Comparison of ENCODE assay signal across 9 mouse cellular contexts in genomic region chr6:49821961-49822870, GRCm38 (mm10). TPM values are rescaled to one million over a fixed set of nuclear protein-coding genes. Genes with fewer than 3 reads are reported as not detected.
DNase-seq lines count a peak whose midpoint lies in the region; ATAC-seq lines count a peak whose summit lies in the region.
"Had no signal": no experiment of that assay in that cellular context is flagged by ENCODE, and none has a peak within 500 bp of the region (broad histone marks: within the 10 kb centered on the region; RNA-seq: fewer than 3 reads in every experiment).

TSS of gene Npy (plus strand) at chr6:49822710.

- intact Hi-C loops in left cerebral cortex, postnatal 25 days (cut with DNase I), result loop anchor here (5.0 kb wide), 1 partner anchor 95 kb away; no protein-coding TSS in a partner anchor

- H3K9me3 ChIP-seq in forebrain, embryonic 15.5 days, result no peaks in the 10 kb centered on the region
- no peaks in the 10 kb centered on the region for H3K9me3 ChIP-seq in intestine, embryonic 14.5 days (ENCODE audit: control insufficient read depth, low read length)
- H3K9me3 ChIP-seq in midbrain, embryonic 10.5 days (replicated peaks), result no peaks in the 10 kb centered on the region
- H3K9me3 ChIP-seq: G1E had no signal

- ATAC-seq in forebrain, embryonic 15.5 days (replicated peaks), result peak; percentile 77
- 0 out of 2 replicates have a peak, but pooled peaks have one; percentile 23 for ATAC-seq in intestine, embryonic 14.5 days (replicated peaks; ENCODE audit: low FRiP score, low TSS enrichment, low read depth)

- no peak within 1 kb of the TSS for H3K27ac ChIP-seq in forebrain, embryonic 15.5 days (replicated peaks)
- H3K27ac ChIP-seq in intestine, embryonic 14.5 days (ENCODE audit: low read depth), result no peak within 1 kb of the TSS
- H3K27ac ChIP-seq in midbrain, embryonic 10.5 days (replicated peaks), result no peak within 1 kb of the TSS; the same call in 1 of the 2 replicates

- peak within 1 kb of the TSS; percentile 87 for H3K4me2 ChIP-seq in forebrain, embryonic 15.5 days (replicated peaks)
- H3K4me2 ChIP-seq in intestine, embryonic 14.5 days (ENCODE audit: low read length), result peak within 1 kb of the TSS; percentile 65

- DNase-seq in gastrocnemius, postnatal 10 days, result peak; percentile 14
- no peak for DNase-seq in gastrocnemius, adult 8-10 months (ENCODE audit: low spot score in 2 of 2)
- peak; percentile 59 to 63 for DNase-seq in adrenal gland, postnatal 36 days
- peak; percentile 72 for DNase-seq in intestine, embryonic 14.5 days (ENCODE audit: low spot score)
- DNase-seq in left cerebral cortex, postnatal 25 days (ENCODE audit: low spot score in 2 of 2), result peak; percentile 8 to 28
- peak; percentile 58 for DNase-seq in midbrain, embryonic 10.5 days (ENCODE audit: low spot score)
- peak; percentile 46 for DNase-seq in testis, postnatal 10 days (ENCODE audit: low spot score)

- H3K27me3 ChIP-seq in forebrain, embryonic 15.5 days, result peaks cover 40% of the 10 kb centered on the region
- peaks cover 75% of the 10 kb centered on the region for H3K27me3 ChIP-seq in intestine, embryonic 14.5 days (replicated peaks; ENCODE audit: control insufficient read depth, insufficient read depth, low read length)
- H3K27me3 ChIP-seq in midbrain, embryonic 10.5 days (ENCODE audit: low read depth, poor library complexity, severe bottlenecking), result peaks cover 78% of the 10 kb centered on the region

- H3K9ac ChIP-seq in forebrain, embryonic 15.5 days (replicated peaks), result peak within 1 kb of the TSS; percentile 50
- 0 out of 2 replicates have a peak within 1 kb of the TSS, but pooled peaks have one; percentile 20 for H3K9ac ChIP-seq in intestine, embryonic 14.5 days (ENCODE audit: low read length)

- WGBS in forebrain, embryonic 15.5 days, result under 1% methylated on average over 66 of the region's 66 CpGs
- under 1% methylated on average over 64 of the region's 66 CpGs for WGBS in intestine, embryonic 14.5 days
- WGBS in midbrain, embryonic 10.5 days, result under 1% methylated on average over 66 of the region's 66 CpGs

- peak within 1 kb of the TSS; percentile 46 for H3K4me3 ChIP-seq in forebrain, embryonic 15.5 days
- H3K4me3 ChIP-seq in intestine, embryonic 14.5 days (ENCODE audit: low read depth, low read length), result peak within 1 kb of the TSS; percentile 36
- H3K4me3 ChIP-seq in midbrain, embryonic 10.5 days, result peak within 1 kb of the TSS; percentile 62

- H3K4me1 ChIP-seq in forebrain, embryonic 15.5 days, result peaks cover 14% of the 10 kb centered on the region
- peaks cover 8% of the 10 kb centered on the region; the same call in 1 of the 2 replicates for H3K4me1 ChIP-seq in intestine, embryonic 14.5 days (replicated peaks; ENCODE audit: control insufficient read depth, insufficient read depth, low read length)
- H3K4me1 ChIP-seq in midbrain, embryonic 10.5 days, result peaks cover 24% of the 10 kb centered on the region

- H3K36me3 ChIP-seq in forebrain, embryonic 15.5 days, result no peaks in the 10 kb centered on the region
- H3K36me3 ChIP-seq in intestine, embryonic 14.5 days (ENCODE audit: control insufficient read depth, insufficient read depth, low read length), result no peaks in the 10 kb centered on the region
- no peaks in the 10 kb centered on the region for H3K36me3 ChIP-seq in midbrain, embryonic 10.5 days
- H3K36me3 ChIP-seq: G1E had no signal

RNA-seq across cellular contexts. Expression of gene Npy, which starts in this region (rescaled TPM):
- total RNA-seq in gastrocnemius, postnatal 10 days (2021), result not detected
- under 1 TPM in 1 of 4 experiments, not detected in 3; 0.82 TPM for total RNA-seq in gastrocnemius, adult 8-10 months (2022)
- total RNA-seq in adrenal gland, postnatal 36 days (2021), result 100 to 1,000 TPM; 480 to 795 TPM
- 117 and 127 TPM in 2 replicates for polyA plus RNA-seq in forebrain, embryonic 15.5 days (2015; fragmentation: Nextera tagmentation; extraction: Ambion mirVana)
- 1.5 and 4.9 TPM in 2 replicates for polyA plus RNA-seq in intestine, embryonic 14.5 days (2014; fragmentation: Nextera tagmentation; extraction: Ambion mirVana)
- 100 to 1,000 TPM; 233 to 238 TPM for total RNA-seq in left cerebral cortex, postnatal 25 days (2021)
- 0.44 and 1.5 TPM in 2 replicates for polyA plus RNA-seq in midbrain, embryonic 10.5 days (2016; fragmentation: Nextera tagmentation; extraction: Ambion mirVana)
- total RNA-seq: G1E had no signal

Comparison
In these comparisons a context has a peak if more than half of its experiments do, and no peak if none do; other contexts are left out.
1. RNA of gene Npy (total RNA-seq): 480 to 795 TPM in adrenal gland, postnatal 36 days and 233 to 238 TPM in left cerebral cortex, postnatal 25 days; not detected in gastrocnemius, postnatal 10 days and 0.82 TPM in gastrocnemius, adult 8-10 months; every median in the first group is over 100 times any median in the second.
2. RNA of gene Npy (polyA plus RNA-seq): 117 to 127 TPM in forebrain, embryonic 15.5 days; 1.5 to 4.9 TPM in intestine, embryonic 14.5 days and 0.44 to 1.5 TPM in midbrain, embryonic 10.5 days; every median in the first group is over 10 times any median in the second.
3. Peak in DNase-seq in gastrocnemius, postnatal 10 days; RNA of the gene not detected or under 1 TPM.
4. DNase-seq: peak in adrenal gland, postnatal 36 days (2 of 2), intestine, embryonic 14.5 days (single experiment), left cerebral cortex, postnatal 25 days (2 of 2), midbrain, embryonic 10.5 days (single experiment) and testis, postnatal 10 days (single experiment); none in gastrocnemius, adult 8-10 months (0 of 2).
5. Peak in every context shown above with its lines, with median percentiles within 50 percentile points of each other: H3K4me3 ChIP-seq.